Mouse (Mus musculus) hindbrain, embryonic 10.5 days (tissue): ENCODE data around the gene Slc25a44. TPM values are rescaled to one million over a fixed set of nuclear protein-coding genes. Genes with fewer than 3 reads are reported as not detected.
A peak's percentile ranks its signal among the peaks of the same experiment; 100 is the strongest.
"Not testable (repeated sequence)": the region's sequence is repeated elsewhere in the genome, so short reads cannot be mapped to it uniquely, and the experiment has no call there.

Experiments used
- DNase-seq: peaks from one replicate; pipeline ENCODE4 v3.0.0-alpha.2; 2017; ENCODE audit warnings: low spot score
- H3K27ac ChIP-seq: fragments of 300-500 bp; sonication (generic); 2 replicates; pipeline ENCODE4 v1.5.1; 2016; ENCODE audit warnings: mild to moderate bottlenecking, moderate library complexity
- H3K27me3 ChIP-seq: fragments of 300-500 bp; sonication (generic); 2 replicates; pipeline ENCODE4 v1.6.1; 2016; ENCODE audit warnings: mild to moderate bottlenecking; ENCODE audit not compliant: poor library complexity, insufficient read depth, severe bottlenecking
- H3K36me3 ChIP-seq: fragments of 300-500 bp; sonication (generic); 2 replicates; pipeline ENCODE4 v1.6.1; 2016; ENCODE audit warnings: mild to moderate bottlenecking, moderate library complexity
- H3K4me1 ChIP-seq: fragments of 300-500 bp; sonication (generic); replicated peaks from 2 replicates; pipeline ENCODE4 v1.6.1; 2016; ENCODE audit warnings: mild to moderate bottlenecking
- H3K4me3 ChIP-seq: fragments of 300-500 bp; sonication (generic); 2 replicates; pipeline ENCODE4 v1.5.1; 2016; ENCODE audit warnings: mild to moderate bottlenecking, moderate library complexity
- H3K9me3 ChIP-seq: fragments of 300-500 bp; sonication (generic); 2 replicates; pipeline ENCODE4 v1.6.1; 2016; ENCODE audit warnings: mild to moderate bottlenecking, moderate library complexity
- WGBS: fragments of 180-500 bp; shearing (Covaris S2); methylation state at CpG from one replicate; pipeline ENCODE4 v1.1.7; 2016; 5-methylcytosine and 5-hydroxymethylcytosine counted together
- polyA plus RNA-seq: library from polyadenylated mRNA; unstranded; fragments of >200 nt; fragmentation: Nextera tagmentation; extraction: Ambion mirVana; gene quantifications from 2 replicates; pipeline ENCODE4 v1.2.1, GENCODE M21; 2016

The Slc25a44 gene
- polyA plus RNA-seq, 1 experiment from 2014 or later = 20.3 TPM

GRCm38 (mm10) chr3:88403522-88404230, 21.3 kb downstream of the Slc25a44 start:
- H3K36me3 ChIP-seq = peaks cover 47% of the 10 kb centered on the region
- no peak overlapping the region for H3K4me3 ChIP-seq
- H3K27me3 ChIP-seq = no peaks in the 10 kb centered on the region
- H3K27ac ChIP-seq = no peak overlapping the region
- peaks cover 25% of the 10 kb centered on the region for H3K4me1 ChIP-seq
- WGBS = 90% methylated on average over 10 of the region's 10 CpGs
- no peak for DNase-seq
- H3K9me3 ChIP-seq = no peaks in the 10 kb centered on the region

- H3K27me3 ChIP-seq = no peaks in the 10 kb centered on the region
- WGBS = 76% methylated on average over 2 of the region's 2 CpGs
- no peaks in the 10 kb centered on the region for H3K9me3 ChIP-seq
- DNase-seq = peak; percentile 17
- peaks cover 81% of the 10 kb centered on the region for H3K36me3 ChIP-seq
- no peak overlapping the region for H3K4me3 ChIP-seq
- peak overlapping the region; percentile 23; the same call in 1 of the 2 replicates for H3K27ac ChIP-seq
- H3K4me1 ChIP-seq = 0 out of 2 replicates have a peak, but pooled peaks cover 7% of the 10 kb centered on the region
These were observed 26.3 kb downstream of the Slc25a44 start for GRCm38 (mm10) chr3:88398666-88399065.

DNA sequence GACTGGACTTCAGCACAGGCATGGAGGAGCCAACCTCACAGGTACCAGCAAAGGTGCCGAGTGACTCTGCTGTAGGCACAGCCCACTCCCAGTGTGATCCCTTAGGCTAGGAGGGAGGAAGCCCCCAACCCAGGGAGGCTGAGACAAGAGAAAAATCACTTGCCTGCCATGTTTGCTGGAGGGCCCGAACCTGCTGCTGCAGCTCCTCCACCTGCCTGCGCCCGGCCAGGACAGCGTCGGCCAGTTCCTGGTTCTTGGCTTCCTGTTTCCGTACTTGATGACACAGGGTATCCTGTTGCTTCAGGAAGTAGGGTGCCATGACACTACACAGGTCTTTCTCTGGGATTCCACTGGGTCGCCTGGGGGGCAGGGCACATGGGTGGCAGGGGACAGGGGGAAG, 29.2 kb downstream of the Slc25a44 start:
- Histone ChIP-seq H3K27ac (no peak overlapping the region), H3K27me3 (no peaks in the 10 kb centered on the region)
- 90% methylated on average over 8 of the region's 8 CpGs for WGBS

DNA sequence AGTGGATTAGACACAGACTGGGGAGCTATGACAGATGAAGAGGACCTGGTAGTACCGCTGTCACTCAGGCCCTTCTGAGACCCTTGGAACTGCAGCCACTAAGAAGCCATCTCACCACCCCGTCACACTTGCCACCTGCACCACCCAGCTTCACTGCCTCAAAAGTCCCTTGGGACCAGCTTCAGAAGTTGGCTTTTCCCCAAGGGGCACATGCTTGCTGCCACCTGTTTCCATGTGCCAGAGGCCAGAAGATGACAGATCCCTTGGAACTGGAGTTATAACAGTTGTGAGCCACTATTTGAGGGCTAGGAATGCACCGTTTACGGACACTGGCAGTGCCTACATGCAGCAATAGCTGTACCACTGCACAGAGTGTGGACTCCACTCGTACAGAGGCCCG, 29.7 kb downstream of the Slc25a44 start:
- Histone ChIP-seq H3K4me1 (0 out of 2 replicates have a peak, but pooled peaks cover 7% of the 10 kb centered on the region), H3K27me3 (no peaks in the 10 kb centered on the region), H3K36me3 (peaks cover 77% of the 10 kb centered on the region), H3K9me3 (no peaks in the 10 kb centered on the region), H3K4me3 (no peak overlapping the region), H3K27ac (no peak overlapping the region)
- 98% methylated on average over 6 of the region's 6 CpGs for WGBS
- DNase-seq = no peak

More for the DNA sequence above, 29.2 kb downstream of the Slc25a44 start:
- no peak for DNase-seq
- H3K4me3 ChIP-seq = no peak overlapping the region
- H3K9me3 ChIP-seq = no peaks in the 10 kb centered on the region
- 0 out of 2 replicates have a peak, but pooled peaks cover 7% of the 10 kb centered on the region for H3K4me1 ChIP-seq
- peaks cover 76% of the 10 kb centered on the region for H3K36me3 ChIP-seq

GRCm38 (mm10) chr3:88393776-88394375, 31.1 kb downstream of the Slc25a44 start:
- no peak overlapping the region for H3K27ac ChIP-seq
- no peaks in the 10 kb centered on the region for H3K27me3 ChIP-seq
- H3K4me1 ChIP-seq = 0 out of 2 replicates have a peak, but pooled peaks cover 3% of the 10 kb centered on the region
- 92% methylated on average over 9 of the region's 9 CpGs for WGBS
- H3K4me3 ChIP-seq = no peak overlapping the region
- DNase-seq = no peak
- H3K36me3 ChIP-seq = peaks cover 69% of the 10 kb centered on the region
- no peaks in the 10 kb centered on the region for H3K9me3 ChIP-seq

DNA sequence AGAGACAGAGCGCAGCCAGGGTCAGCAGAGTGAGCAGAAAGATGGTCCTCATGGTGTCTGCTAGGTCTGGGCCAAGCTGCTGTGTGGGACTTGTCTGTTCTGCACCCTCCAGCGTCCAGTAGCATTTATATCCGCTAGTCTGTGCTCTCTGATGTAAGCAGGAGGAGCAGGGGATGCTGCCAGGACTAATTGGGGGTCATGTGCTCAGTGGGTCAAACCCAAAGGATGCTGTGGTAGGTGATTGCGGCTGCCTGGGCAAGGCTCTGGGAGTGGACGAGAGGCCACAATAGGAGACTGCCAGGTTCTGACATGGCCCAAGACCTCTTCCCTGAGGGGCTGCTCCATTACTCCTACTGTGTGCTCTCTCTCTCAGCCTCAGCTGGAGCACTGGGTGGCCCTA, 40.6 kb downstream of the Slc25a44 start, which contains the start of gene Bglap:
TSS of gene Bglap (minus strand) at position 101 of the 400 bp plus-strand sequence.
- Histone ChIP-seq H3K9me3 (no peaks in the 10 kb centered on the region), H3K36me3 (no peaks in the 10 kb centered on the region), H3K27me3 (no peaks in the 10 kb centered on the region), H3K27ac (no peak within 1 kb of the TSS), H3K4me1 (peaks cover 11% of the 10 kb centered on the region), H3K4me3 (no peak within 1 kb of the TSS)
- WGBS = 79% methylated on average over 5 of the region's 5 CpGs
- no peak for DNase-seq

DNA sequence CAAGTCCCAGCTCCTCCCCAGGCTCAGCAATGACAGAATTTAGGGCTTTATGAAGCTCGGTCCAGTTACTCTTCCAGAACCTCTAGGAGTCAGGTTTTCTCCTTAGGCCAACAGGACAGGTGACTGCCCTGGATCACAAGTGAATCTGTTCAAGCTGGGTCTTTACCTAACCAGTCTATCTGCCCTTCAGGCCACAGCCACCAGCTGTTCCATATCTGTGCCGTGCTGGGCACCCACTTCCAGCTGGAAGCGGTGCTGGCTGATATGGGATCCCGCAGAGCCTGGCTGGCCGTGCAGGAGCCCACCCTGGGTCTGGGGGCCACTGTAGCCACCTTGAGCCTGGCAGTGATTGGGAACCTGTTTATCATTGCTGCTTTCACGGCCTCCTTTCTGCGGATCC, 42.6 kb downstream of the Slc25a44 start:
- 56% methylated on average over 2 of the region's 7 CpGs for WGBS
- H3K27me3 ChIP-seq, H3K9me3 ChIP-seq, H3K27ac ChIP-seq, DNase-seq, H3K4me3 ChIP-seq, H3K36me3 ChIP-seq: not testable (repeated sequence)
- peaks cover 11% of the 10 kb centered on the region for H3K4me1 ChIP-seq

- not testable (repeated sequence) for H3K27me3 ChIP-seq, H3K36me3 ChIP-seq, H3K9me3 ChIP-seq
- Histone ChIP-seq H3K4me3 (peak overlapping the region; percentile 45), H3K4me1 (peaks cover 11% of the 10 kb centered on the region), H3K27ac (peak overlapping the region; percentile 86)
- WGBS = 6% methylated on average over 22 of the region's 22 CpGs
- peak; percentile 74 for DNase-seq
These were observed 43.3 kb downstream of the Slc25a44 start for GRCm38 (mm10) chr3:88381389-88382315.

- not testable (repeated sequence) for H3K36me3 ChIP-seq, H3K27me3 ChIP-seq, H3K27ac ChIP-seq, H3K4me3 ChIP-seq, H3K9me3 ChIP-seq, DNase-seq
- WGBS = 80% methylated on average over 5 of the region's 5 CpGs
- peaks cover 19% of the 10 kb centered on the region for H3K4me1 ChIP-seq
These were observed 46.3 kb downstream of the Slc25a44 start, which contains the start of gene Bglap2 for GRCm38 (mm10) chr3:88378599-88378998. Gene Bglap2 (minus strand): TSS chr3:88378699.

DNA sequence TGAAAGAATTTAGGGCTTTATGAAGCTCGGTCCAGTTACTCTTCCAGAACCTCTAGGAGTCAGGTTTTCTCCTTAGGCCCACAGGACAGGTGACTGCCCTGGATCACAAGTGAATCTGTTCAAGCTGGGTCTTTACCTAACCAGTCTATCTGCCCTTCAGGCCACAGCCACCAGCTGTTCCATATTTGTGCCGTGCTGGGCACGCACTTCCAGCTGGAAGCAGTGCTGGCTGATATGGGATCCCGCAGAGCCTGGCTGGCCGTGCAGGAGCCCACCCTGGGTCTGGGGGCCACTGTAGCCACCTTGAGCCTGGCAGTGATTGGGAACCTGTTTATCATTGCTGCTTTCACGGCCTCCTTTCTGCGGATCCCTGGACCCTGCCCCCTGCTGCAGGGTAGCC, 48.3 kb downstream of the Slc25a44 start:
- H3K4me3 ChIP-seq = peak overlapping the region; percentile 32; the same call in 1 of the 2 replicates
- H3K4me1 ChIP-seq = peaks cover 13% of the 10 kb centered on the region
- H3K36me3 ChIP-seq, DNase-seq, H3K27me3 ChIP-seq, H3K9me3 ChIP-seq: not testable (repeated sequence)
- peak overlapping the region; percentile 79 for H3K27ac ChIP-seq
- 32% methylated on average over 7 of the region's 7 CpGs for WGBS

DNA sequence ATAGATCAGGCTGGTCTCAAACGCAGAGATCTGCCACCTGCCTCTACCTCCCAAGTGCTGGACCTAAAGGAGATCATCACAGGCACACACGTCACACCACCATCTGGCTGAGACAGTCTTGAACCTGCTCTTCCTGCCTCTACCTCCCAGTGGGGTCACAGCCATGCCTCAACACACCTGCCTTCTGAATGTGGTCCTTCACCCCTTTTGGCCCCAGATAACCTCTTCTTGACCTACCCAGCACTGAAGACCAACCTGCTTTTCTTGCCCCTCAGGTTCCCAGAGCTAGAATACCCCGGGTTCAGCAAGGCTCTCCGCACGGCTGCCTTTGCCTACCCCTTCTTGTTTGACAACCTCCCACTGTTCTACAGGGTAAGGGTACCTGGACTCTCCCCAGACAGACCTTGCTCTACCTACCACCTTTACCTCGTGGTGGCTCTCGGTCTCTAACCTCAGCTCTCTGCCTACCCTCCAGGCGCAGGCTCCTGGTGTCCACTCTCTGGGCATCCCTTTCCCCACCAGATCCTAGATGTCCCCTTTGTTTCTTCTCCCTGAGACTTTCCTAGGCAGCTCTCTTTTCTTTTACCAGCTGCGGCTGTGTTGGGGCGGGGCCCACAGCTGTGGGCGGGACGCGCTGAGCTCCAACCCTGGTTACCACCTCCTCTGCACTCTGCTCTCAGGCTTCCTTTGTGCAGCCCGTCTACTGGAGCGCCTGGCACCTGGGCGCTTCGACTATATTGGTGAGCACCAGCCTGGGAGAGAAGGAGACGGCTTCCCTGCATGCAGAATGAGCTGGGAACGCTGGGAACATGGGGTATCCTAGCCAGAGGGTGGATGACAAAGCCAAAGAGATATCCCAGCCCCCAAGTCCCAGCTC, 49.0 kb downstream of the Slc25a44 start:
- peak overlapping the region; percentile 32 for H3K4me3 ChIP-seq
- WGBS = 10% methylated on average over 19 of the region's 19 CpGs
- not testable (repeated sequence) for H3K9me3 ChIP-seq, H3K36me3 ChIP-seq, H3K27me3 ChIP-seq, H3K4me1 ChIP-seq
- DNase-seq = peak; percentile 63
- peak overlapping the region; percentile 79 for H3K27ac ChIP-seq

- H3K4me1 ChIP-seq, DNase-seq, H3K4me3 ChIP-seq, H3K36me3 ChIP-seq, H3K27ac ChIP-seq, H3K9me3 ChIP-seq, H3K27me3 ChIP-seq: not testable (repeated sequence)
- WGBS = 94% methylated on average over 9 of the region's 9 CpGs
These were observed 52.3 kb downstream of the Slc25a44 start, which contains the start of gene Bglap3 for GRCm38 (mm10) chr3:88372643-88373042. Gene Bglap3 (minus strand): TSS chr3:88372743.
